Mouse (Mus musculus): ENCODE data around the gene Fpr-rs7. TPM values are rescaled to one million over a fixed set of nuclear protein-coding genes. Genes with fewer than 3 reads are reported as not detected.

Gene Fpr-rs7
- polyA plus RNA-seq (2012; fragmentation: generic; extraction: Trizol), result not detected

- TF ChIP-seq CEBPB (IDR thresholded peaks at IDR 0.05; ENCODE audit: insufficient read depth, poor library complexity, severe bottlenecking) (no peak), MYOG (IDR thresholded peaks at IDR 0.05; ENCODE audit: control insufficient read depth in 1 of 3, insufficient read depth in 1 of 3, insufficient read length in 2 of 3, low read depth in 2 of 3) (no peak), SRF (IDR thresholded peaks at IDR 0.05; ENCODE audit: control insufficient read depth, insufficient read length, low read depth) (no peak), MYOD1 (IDR thresholded peaks at IDR 0.05; ENCODE audit: control insufficient read depth in 1 of 3, insufficient read length in 2 of 3, low read depth in 2 of 3) (no peak)
- Histone ChIP-seq H3K27me3 (ENCODE audit: control insufficient read depth, insufficient read depth, insufficient read length) (no peaks in the 10 kb centered on the region), H3K4me2 (ENCODE audit: low read depth) (no peak within 1 kb of the TSS), H3ac (ENCODE audit: control insufficient read depth, insufficient read length) (no peak within 1 kb of the TSS), H3K4me3 (no peak within 1 kb of the TSS), H3K79me2 (ENCODE audit: control insufficient read depth, insufficient read depth) (no peaks in the 10 kb centered on the region), H3K36me3 (ENCODE audit: control insufficient read depth, insufficient read depth) (no peaks in the 10 kb centered on the region)
Observed at GRCm38 (mm10) chr17:20114126-20114525, at the start of gene Fpr-rs7. TSS of gene Fpr-rs7 (minus strand) at chr17:20114226.

DNA sequence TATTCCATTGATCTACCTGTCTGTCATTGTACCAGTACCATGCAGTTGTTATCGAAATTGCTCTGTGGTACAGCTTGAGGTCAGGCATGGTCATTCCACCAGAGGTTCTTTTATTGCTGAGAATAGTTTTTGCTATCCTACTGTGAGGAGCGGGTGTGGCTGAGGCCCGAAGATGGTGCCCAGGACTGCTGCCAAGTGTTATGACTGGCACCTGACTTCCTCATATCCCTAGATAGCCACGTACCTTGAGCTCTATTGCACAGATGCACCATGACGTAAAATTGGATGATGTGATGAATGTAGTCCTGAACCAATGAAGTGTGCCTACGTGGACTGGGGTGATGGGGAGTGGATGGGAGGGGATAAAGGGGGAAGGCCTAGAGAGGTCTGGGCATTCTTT is 39.9 kb downstream of the Fpr-rs7 start:
- Histone ChIP-seq H3K79me2 (ENCODE audit: control insufficient read depth, insufficient read depth) (no peaks in the 10 kb centered on the region), H3K27me3 (ENCODE audit: control insufficient read depth, insufficient read depth, insufficient read length) (no peaks in the 10 kb centered on the region), H3K36me3 (ENCODE audit: control insufficient read depth, insufficient read depth) (no peaks in the 10 kb centered on the region), H3ac (ENCODE audit: control insufficient read depth, insufficient read length) (no peak overlapping the region), H3K4me3 (no peak overlapping the region), H3K4me2 (ENCODE audit: low read depth) (no peak overlapping the region)
- no peak for TF ChIP-seq E2F4 (IDR thresholded peaks at IDR 0.05; ENCODE audit: insufficient read depth)
- no peak for TF ChIP-seq SRF (IDR thresholded peaks at IDR 0.05; ENCODE audit: control insufficient read depth, insufficient read length, low read depth)
- TF ChIP-seq MYOG (IDR thresholded peaks at IDR 0.05; ENCODE audit: control insufficient read depth in 1 of 3, insufficient read depth in 1 of 3, insufficient read length in 2 of 3, low read depth in 2 of 3), result no peak
- TF ChIP-seq MYOD1 (IDR thresholded peaks at IDR 0.05; ENCODE audit: control insufficient read depth in 1 of 3, insufficient read length in 2 of 3, low read depth in 2 of 3), result no peak
- no peak for TF ChIP-seq USF1 (IDR thresholded peaks at IDR 0.05; ENCODE audit: low read depth)
- TF ChIP-seq MAX (IDR thresholded peaks at IDR 0.05; ENCODE audit: low read depth), result no peak
- no peak for TF ChIP-seq CEBPB (IDR thresholded peaks at IDR 0.05; ENCODE audit: insufficient read depth, poor library complexity, severe bottlenecking)
- no peak for TF ChIP-seq REST (IDR thresholded peaks at IDR 0.05; ENCODE audit: insufficient read depth, insufficient read length)
- no peak for TF ChIP-seq TCF12 (IDR thresholded peaks at IDR 0.05; ENCODE audit: insufficient read depth, poor library complexity, severe bottlenecking)
- TF ChIP-seq TCF3 (IDR thresholded peaks at IDR 0.05; ENCODE audit: insufficient read length, low read depth), result no peak
- TF ChIP-seq POLR2A (IDR thresholded peaks at IDR 0.05; ENCODE audit: insufficient read length, low read depth), result no peak

DNA sequence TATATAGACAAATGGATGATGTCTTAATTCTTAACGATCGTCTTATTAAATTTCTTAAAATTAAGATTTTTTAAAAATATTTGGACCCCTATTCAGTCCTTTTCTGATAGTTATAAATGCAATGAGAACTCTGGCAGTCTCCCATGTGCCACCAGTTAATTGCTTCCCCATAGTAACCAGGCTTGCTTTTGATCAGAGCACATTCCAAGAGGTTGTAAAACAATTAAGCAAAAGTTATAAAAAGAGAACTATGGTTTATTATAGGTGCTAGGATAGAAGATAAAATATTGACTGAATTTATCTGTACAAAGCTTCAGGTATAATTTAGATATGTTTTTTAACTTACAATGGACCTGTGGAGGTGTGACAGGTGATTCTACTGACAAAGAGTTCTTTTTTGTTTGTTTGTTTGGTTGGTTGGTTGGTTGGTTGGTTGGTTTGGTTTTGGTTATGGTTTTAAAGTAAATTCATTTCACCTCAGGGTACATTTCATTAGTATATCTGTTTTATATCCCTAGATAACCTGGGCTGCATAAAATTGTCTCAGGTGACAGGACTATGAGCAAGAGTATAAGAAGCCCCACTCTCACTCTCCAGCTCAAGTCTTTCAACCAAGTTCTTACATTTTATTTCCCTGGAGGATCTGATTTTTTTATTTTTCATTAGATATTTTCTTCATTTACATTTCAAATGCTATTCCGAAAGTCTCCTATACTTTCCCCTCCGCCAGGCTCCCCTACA is 42.2 kb downstream of the Fpr-rs7 start:
- TF ChIP-seq MYOG (IDR thresholded peaks at IDR 0.05; ENCODE audit: control insufficient read depth in 1 of 3, insufficient read depth in 1 of 3, insufficient read length in 2 of 3, low read depth in 2 of 3) (no peak), SRF (IDR thresholded peaks at IDR 0.05; ENCODE audit: control insufficient read depth, insufficient read length, low read depth) (no peak), TCF3 (IDR thresholded peaks at IDR 0.05; ENCODE audit: insufficient read length, low read depth) (no peak), MAX (IDR thresholded peaks at IDR 0.05; ENCODE audit: low read depth) (no peak), POLR2A (IDR thresholded peaks at IDR 0.05; ENCODE audit: insufficient read length, low read depth) (no peak), POLR2AphosphoS2 (IDR thresholded peaks at IDR 0.05; ENCODE audit: insufficient read length, low read depth) (no peak), E2F4 (IDR thresholded peaks at IDR 0.05; ENCODE audit: insufficient read depth) (no peak), CEBPB (IDR thresholded peaks at IDR 0.05; ENCODE audit: insufficient read depth, poor library complexity, severe bottlenecking) (no peak), MYOD1 (IDR thresholded peaks at IDR 0.05; ENCODE audit: control insufficient read depth in 1 of 3, insufficient read length in 2 of 3, low read depth in 2 of 3) (no peak), TCF12 (IDR thresholded peaks at IDR 0.05; ENCODE audit: insufficient read depth, poor library complexity, severe bottlenecking) (no peak), USF1 (IDR thresholded peaks at IDR 0.05; ENCODE audit: low read depth) (no peak), REST (IDR thresholded peaks at IDR 0.05; ENCODE audit: insufficient read depth, insufficient read length) (no peak)
- Histone ChIP-seq H3K36me3 (ENCODE audit: control insufficient read depth, insufficient read depth) (no peaks in the 10 kb centered on the region), H3K4me3 (no peak overlapping the region), H3ac (ENCODE audit: control insufficient read depth, insufficient read length) (no peak overlapping the region), H3K79me2 (ENCODE audit: control insufficient read depth, insufficient read depth) (no peaks in the 10 kb centered on the region), H3K4me2 (ENCODE audit: low read depth) (no peak overlapping the region), H3K27me3 (ENCODE audit: control insufficient read depth, insufficient read depth, insufficient read length) (no peaks in the 10 kb centered on the region)

Other genes with a start within 250 kb of the Fpr-rs7 start
- not detected for gene Vmn2r104, start 65.9 kb downstream of the Fpr-rs7 start, polyA plus RNA-seq (2012; fragmentation: generic; extraction: Trizol)
- gene Fpr-rs6, start 68.9 kb upstream of the Fpr-rs7 start, polyA plus RNA-seq (2012; fragmentation: generic; extraction: Trizol), result not detected
- not detected for gene Vmn2r105, start 120.8 kb upstream of the Fpr-rs7 start, polyA plus RNA-seq (2012; fragmentation: generic; extraction: Trizol)
- gene Vmn2r106, start 171.3 kb upstream of the Fpr-rs7 start, polyA plus RNA-seq (2012; fragmentation: generic; extraction: Trizol), result not detected
- gene Vmn2r107, start 231.0 kb upstream of the Fpr-rs7 start, polyA plus RNA-seq (2012; fragmentation: generic; extraction: Trizol), result not detected